Mouse (Mus musculus): Measurements from ENCODE around the gene B3gnt7. TPM values are rescaled to one million over a fixed set of nuclear protein-coding genes. Genes with fewer than 3 reads are reported as not detected.

B3gnt7 gene
- 5.1 and 6.1 TPM in 2 replicates for polyA plus RNA-seq (2014; fragmentation: Nextera tagmentation; extraction: Ambion mirVana)

GRCm38 (mm10) chr1:86302532-86302931 lies at the start of gene B3gnt7:
Gene B3gnt7 (plus strand): TSS chr1:86302832.
- peaks cover 9% of the 10 kb centered on the region for H3K27me3 ChIP-seq (ENCODE audit: control insufficient read depth, insufficient read depth, low read length)
- H3K4me1 ChIP-seq (ENCODE audit: control insufficient read depth, insufficient read depth, low read length) = no peaks in the 10 kb centered on the region; the same call in none of the 2 replicates
- H3K9me3 ChIP-seq (replicated peaks; ENCODE audit: control insufficient read depth, low read length) = no peaks in the 10 kb centered on the region
- H3K27ac ChIP-seq (replicated peaks; ENCODE audit: low read depth, low read length) = no peak within 1 kb of the TSS
- peak within 1 kb of the TSS; percentile 93 for H3K4me2 ChIP-seq (ENCODE audit: low read depth, low read length)
- H3K4me3 ChIP-seq (ENCODE audit: low read depth, low read length) = peak within 1 kb of the TSS; percentile 73
- ATAC-seq (replicated peaks; ENCODE audit: insufficient number of reproducible peaks, low FRiP score, low TSS enrichment, low read depth) = no peak
- 21% methylated on average over 6 of the region's 6 CpGs for WGBS
- no peak for DNase-seq (ENCODE audit: low spot score)
- no peaks in the 10 kb centered on the region for H3K36me3 ChIP-seq (replicated peaks; ENCODE audit: control insufficient read depth, insufficient read depth, low read depth, low read length)
- H3K9ac ChIP-seq (replicated peaks; ENCODE audit: low read length) = peak within 1 kb of the TSS; percentile 67

GRCm38 (mm10) chr1:86253410-86253809 lies 49.2 kb upstream of the B3gnt7 start:
- H3K9ac ChIP-seq (replicated peaks; ENCODE audit: low read length) = no peak overlapping the region
- H3K9me3 ChIP-seq (replicated peaks; ENCODE audit: control insufficient read depth, low read length) = no peaks in the 10 kb centered on the region
- H3K4me2 ChIP-seq (ENCODE audit: low read depth, low read length) = no peak overlapping the region
- WGBS = 87% methylated on average over 8 of the region's 8 CpGs
- no peaks in the 10 kb centered on the region for H3K4me1 ChIP-seq (ENCODE audit: control insufficient read depth, insufficient read depth, low read length)
- H3K36me3 ChIP-seq (replicated peaks; ENCODE audit: control insufficient read depth, insufficient read depth, low read depth, low read length) = no peaks in the 10 kb centered on the region
- H3K27ac ChIP-seq (replicated peaks; ENCODE audit: low read depth, low read length) = no peak overlapping the region
- DNase-seq (ENCODE audit: low spot score) = no peak
- ATAC-seq (replicated peaks; ENCODE audit: insufficient number of reproducible peaks, low FRiP score, low TSS enrichment, low read depth) = no peak
- H3K27me3 ChIP-seq (ENCODE audit: control insufficient read depth, insufficient read depth, low read length) = no peaks in the 10 kb centered on the region
- H3K4me3 ChIP-seq (ENCODE audit: low read depth, low read length) = no peak overlapping the region

- Histone ChIP-seq H3K27ac (replicated peaks; ENCODE audit: low read depth, low read length) (no peak overlapping the region), H3K4me3 (ENCODE audit: low read depth, low read length) (no peak overlapping the region), H3K9ac (replicated peaks; ENCODE audit: low read length) (no peak overlapping the region), H3K4me1 (ENCODE audit: control insufficient read depth, insufficient read depth, low read length) (no peaks in the 10 kb centered on the region), H3K9me3 (replicated peaks; ENCODE audit: control insufficient read depth, low read length) (no peaks in the 10 kb centered on the region), H3K27me3 (ENCODE audit: control insufficient read depth, insufficient read depth, low read length) (no peaks in the 10 kb centered on the region), H3K36me3 (replicated peaks; ENCODE audit: control insufficient read depth, insufficient read depth, low read depth, low read length) (no peaks in the 10 kb centered on the region), H3K4me2 (ENCODE audit: low read depth, low read length) (no peak overlapping the region)
- WGBS = 80% methylated on average over 4 of the region's 4 CpGs
- ATAC-seq (replicated peaks; ENCODE audit: insufficient number of reproducible peaks, low FRiP score, low TSS enrichment, low read depth) = no peak
- no peak for DNase-seq (ENCODE audit: low spot score)
Observed at GRCm38 (mm10) chr1:86256311-86256710, 46.3 kb upstream of the B3gnt7 start.

- ATAC-seq (replicated peaks; ENCODE audit: insufficient number of reproducible peaks, low FRiP score, low TSS enrichment, low read depth) (no peak), DNase-seq (ENCODE audit: low spot score) (no peak)
- H3K4me1 ChIP-seq (ENCODE audit: control insufficient read depth, insufficient read depth, low read length) = no peaks in the 10 kb centered on the region
- H3K27me3 ChIP-seq (ENCODE audit: control insufficient read depth, insufficient read depth, low read length) = no peaks in the 10 kb centered on the region
- H3K36me3 ChIP-seq (replicated peaks; ENCODE audit: control insufficient read depth, insufficient read depth, low read depth, low read length) = no peaks in the 10 kb centered on the region
- no peak overlapping the region for H3K4me2 ChIP-seq (ENCODE audit: low read depth, low read length)
- H3K9me3 ChIP-seq (replicated peaks; ENCODE audit: control insufficient read depth, low read length) = no peaks in the 10 kb centered on the region
- 93% methylated on average over 8 of the region's 8 CpGs for WGBS
- no peak overlapping the region for H3K9ac ChIP-seq (replicated peaks; ENCODE audit: low read length)
- no peak overlapping the region for H3K4me3 ChIP-seq (ENCODE audit: low read depth, low read length)
- no peak overlapping the region for H3K27ac ChIP-seq (replicated peaks; ENCODE audit: low read depth, low read length)
Observed at GRCm38 (mm10) chr1:86257228-86257627, 45.4 kb upstream of the B3gnt7 start.

GRCm38 (mm10) chr1:86258171-86258824 lies 44.3 kb upstream of the B3gnt7 start:
- Histone ChIP-seq H3K27ac (replicated peaks; ENCODE audit: low read depth, low read length) (no peak overlapping the region), H3K4me1 (ENCODE audit: control insufficient read depth, insufficient read depth, low read length) (no peaks in the 10 kb centered on the region), H3K9me3 (replicated peaks; ENCODE audit: control insufficient read depth, low read length) (no peaks in the 10 kb centered on the region), H3K27me3 (ENCODE audit: control insufficient read depth, insufficient read depth, low read length) (no peaks in the 10 kb centered on the region), H3K9ac (replicated peaks; ENCODE audit: low read length) (no peak overlapping the region), H3K4me2 (ENCODE audit: low read depth, low read length) (no peak overlapping the region), H3K4me3 (ENCODE audit: low read depth, low read length) (no peak overlapping the region), H3K36me3 (replicated peaks; ENCODE audit: control insufficient read depth, insufficient read depth, low read depth, low read length) (no peaks in the 10 kb centered on the region)
- ATAC-seq (replicated peaks; ENCODE audit: insufficient number of reproducible peaks, low FRiP score, low TSS enrichment, low read depth) (no peak), DNase-seq (ENCODE audit: low spot score) (no peak)
- 79% methylated on average over 7 of the region's 7 CpGs for WGBS

- WGBS = 65% methylated on average over 7 of the region's 7 CpGs
- H3K36me3 ChIP-seq (replicated peaks; ENCODE audit: control insufficient read depth, insufficient read depth, low read depth, low read length) = no peaks in the 10 kb centered on the region
- no peaks in the 10 kb centered on the region for H3K4me1 ChIP-seq (ENCODE audit: control insufficient read depth, insufficient read depth, low read length)
- no peak for ATAC-seq (replicated peaks; ENCODE audit: insufficient number of reproducible peaks, low FRiP score, low TSS enrichment, low read depth)
- DNase-seq (ENCODE audit: low spot score) = no peak
- no peak overlapping the region for H3K27ac ChIP-seq (replicated peaks; ENCODE audit: low read depth, low read length)
- no peak overlapping the region for H3K4me2 ChIP-seq (ENCODE audit: low read depth, low read length)
- H3K27me3 ChIP-seq (ENCODE audit: control insufficient read depth, insufficient read depth, low read length) = no peaks in the 10 kb centered on the region
- H3K9me3 ChIP-seq (replicated peaks; ENCODE audit: control insufficient read depth, low read length) = no peaks in the 10 kb centered on the region
- no peak overlapping the region for H3K9ac ChIP-seq (replicated peaks; ENCODE audit: low read length)
- no peak overlapping the region for H3K4me3 ChIP-seq (ENCODE audit: low read depth, low read length)
Observed at GRCm38 (mm10) chr1:86263564-86264339, 38.9 kb upstream of the B3gnt7 start.

GRCm38 (mm10) chr1:86265060-86265459 lies 37.6 kb upstream of the B3gnt7 start:
- Histone ChIP-seq H3K4me2 (ENCODE audit: low read depth, low read length) (no peak overlapping the region), H3K36me3 (replicated peaks; ENCODE audit: control insufficient read depth, insufficient read depth, low read depth, low read length) (no peaks in the 10 kb centered on the region), H3K9ac (replicated peaks; ENCODE audit: low read length) (no peak overlapping the region), H3K4me3 (ENCODE audit: low read depth, low read length) (no peak overlapping the region), H3K27me3 (ENCODE audit: control insufficient read depth, insufficient read depth, low read length) (no peaks in the 10 kb centered on the region), H3K9me3 (replicated peaks; ENCODE audit: control insufficient read depth, low read length) (no peaks in the 10 kb centered on the region), H3K4me1 (ENCODE audit: control insufficient read depth, insufficient read depth, low read length) (no peaks in the 10 kb centered on the region), H3K27ac (replicated peaks; ENCODE audit: low read depth, low read length) (no peak overlapping the region)
- no peak for DNase-seq (ENCODE audit: low spot score)
- no peak for ATAC-seq (replicated peaks; ENCODE audit: insufficient number of reproducible peaks, low FRiP score, low TSS enrichment, low read depth)
- whole genome bisulfite sequencing = 58% methylated on average over 3 of the region's 3 CpGs

GRCm38 (mm10) chr1:86268492-86269189 lies 34.0 kb upstream of the B3gnt7 start:
- Histone ChIP-seq H3K9me3 (replicated peaks; ENCODE audit: control insufficient read depth, low read length) (no peaks in the 10 kb centered on the region), H3K27ac (replicated peaks; ENCODE audit: low read depth, low read length) (no peak overlapping the region), H3K27me3 (ENCODE audit: control insufficient read depth, insufficient read depth, low read length) (no peaks in the 10 kb centered on the region), H3K4me3 (ENCODE audit: low read depth, low read length) (no peak overlapping the region), H3K4me1 (ENCODE audit: control insufficient read depth, insufficient read depth, low read length) (no peaks in the 10 kb centered on the region), H3K4me2 (ENCODE audit: low read depth, low read length) (no peak overlapping the region), H3K36me3 (replicated peaks; ENCODE audit: control insufficient read depth, insufficient read depth, low read depth, low read length) (no peaks in the 10 kb centered on the region), H3K9ac (replicated peaks; ENCODE audit: low read length) (no peak overlapping the region)
- DNase-seq (ENCODE audit: low spot score) = no peak
- no peak for ATAC-seq (replicated peaks; ENCODE audit: insufficient number of reproducible peaks, low FRiP score, low TSS enrichment, low read depth)
- 91% methylated on average over 9 of the region's 9 CpGs for WGBS
